Mouse (Mus musculus): ENCODE results near the gene Btbd18.
"Not testable (repeated sequence)": the region's sequence is repeated elsewhere in the genome, so short reads cannot be mapped to it uniquely, and the experiment has no call there.

Gene Btbd18

GRCm38 (mm10) chr2:84648369-84648768, 10.5 kb upstream of the Btbd18 start:
- DNase-seq, result no peak

- peak; percentile 17 for DNase-seq
Measured at GRCm38 (mm10) chr2:84649674-84650073, 9.2 kb upstream of the Btbd18 start.

DNA sequence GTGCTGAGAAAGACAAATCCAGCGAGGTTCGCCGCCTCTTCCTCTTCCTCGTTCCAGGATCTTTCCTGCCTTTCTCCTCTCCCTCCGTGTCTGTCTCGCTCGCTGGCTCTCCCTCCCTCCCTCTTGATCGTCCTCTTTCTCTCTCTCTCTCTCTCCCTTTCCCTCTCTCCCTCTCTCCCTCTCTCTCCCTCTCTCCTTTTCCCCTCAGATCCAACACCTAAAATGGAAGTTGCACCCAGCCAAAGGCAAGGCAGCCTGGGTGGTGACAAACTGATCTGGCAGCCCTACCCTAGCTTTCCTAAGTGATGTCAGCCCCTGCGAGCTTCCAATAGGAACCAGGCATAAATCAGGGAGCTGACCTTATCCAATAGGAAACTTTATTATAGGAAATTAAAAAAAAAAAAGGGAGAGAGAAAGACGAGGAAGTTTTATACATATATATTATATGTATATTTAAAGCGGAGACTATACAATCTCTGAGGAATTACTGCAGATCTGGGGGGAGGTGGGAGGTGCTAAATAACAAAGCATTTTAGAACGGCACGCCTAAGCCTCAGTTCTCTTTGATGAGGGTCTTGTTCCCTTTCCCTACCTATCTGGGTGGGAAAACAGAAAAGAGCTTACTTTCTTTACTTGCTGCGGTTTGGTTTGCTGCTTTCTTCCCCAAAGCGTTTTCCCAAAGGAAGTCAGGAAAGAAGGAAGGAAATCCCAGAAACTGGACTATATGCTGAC, 8.2 kb upstream of the Btbd18 start, which contains the start of gene Ctnnd1:
TSS of gene Ctnnd1 (minus strand) at position 302 of the 732 bp plus-strand sequence.
- no peak for DNase-seq

GRCm38 (mm10) chr2:84653354-84653753, 5.5 kb upstream of the Btbd18 start:
- DNase-seq, result no peak

DNA sequence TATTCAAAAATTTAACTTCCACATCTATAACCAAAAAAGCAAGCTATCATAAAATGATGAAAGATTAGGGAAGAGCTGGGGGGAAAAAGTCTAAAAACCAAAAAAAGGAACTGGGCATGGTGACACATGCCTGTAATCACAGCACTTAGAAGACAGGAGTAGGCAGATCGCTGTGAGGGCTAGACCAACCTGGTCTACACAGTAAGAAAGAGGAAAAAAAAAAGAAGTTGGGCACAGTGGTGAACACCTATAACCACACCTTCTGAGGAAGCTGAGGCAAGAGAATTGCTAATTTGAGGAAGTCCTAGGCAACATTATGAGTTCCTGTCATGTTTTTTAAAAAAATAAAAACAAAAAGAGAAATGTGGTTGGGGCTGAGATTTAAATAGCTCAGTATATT, 3.0 kb upstream of the Btbd18 start:
- no peak for DNase-seq

DNA sequence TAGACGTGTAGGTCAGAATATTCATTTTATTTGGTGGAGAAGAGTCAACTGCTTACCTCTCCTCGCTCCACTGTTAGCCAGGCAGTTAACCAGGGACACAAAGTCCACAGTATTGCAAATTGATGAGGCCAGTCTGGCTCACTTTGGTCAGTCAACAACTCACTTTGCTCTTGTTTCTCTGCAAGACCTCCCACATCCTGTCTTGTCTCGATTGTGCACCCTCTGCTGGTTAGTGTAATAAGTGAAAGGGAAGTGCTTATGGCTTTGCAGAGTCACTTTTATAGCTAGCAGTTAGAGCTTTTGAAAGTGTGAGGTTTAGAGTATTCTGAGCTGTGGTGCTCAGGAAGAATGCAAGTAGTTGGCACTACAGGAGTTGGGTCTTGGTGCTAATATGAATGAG, 1.4 kb downstream of the Btbd18 start:
- peak; percentile 46 for DNase-seq

GRCm38 (mm10) chr2:84662866-84663265, 4.0 kb downstream of the Btbd18 start:
- peak; percentile 80 for DNase-seq

DNA sequence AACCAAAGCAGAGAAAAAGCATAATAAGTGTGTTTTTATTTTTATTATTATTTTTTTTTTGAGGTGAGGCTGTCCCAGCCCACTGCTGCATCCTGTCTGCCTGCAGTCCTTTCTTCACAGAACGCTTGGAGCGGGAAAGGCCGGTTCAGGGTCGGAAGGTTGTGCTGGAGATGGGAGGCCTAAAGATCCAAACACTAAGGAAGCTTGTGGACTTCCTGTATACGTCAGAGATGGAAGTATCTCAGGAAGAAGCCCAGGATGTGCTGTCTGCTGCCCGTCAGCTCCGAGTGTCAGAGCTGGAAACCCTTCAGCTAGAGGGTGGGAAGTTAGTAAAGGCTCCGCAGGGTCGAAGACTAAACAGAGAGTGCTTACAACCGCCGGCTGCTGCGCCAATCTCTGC, 7.2 kb downstream of the Btbd18 start:
- no peak for DNase-seq

GRCm38 (mm10) chr2:84669828-84670568, 11.1 kb downstream of the Btbd18 start:
- DNase-seq, result no peak

- DNase-seq, result peak; percentile 87
Measured at GRCm38 (mm10) chr2:84670569-84670933, 11.7 kb downstream of the Btbd18 start, which contains the start of gene Selenoh. Gene Selenoh, minus strand, starts transcription at chr2:84670770.

- not testable (repeated sequence) for DNase-seq
Measured at GRCm38 (mm10) chr2:84671535-84671934, 12.7 kb downstream of the Btbd18 start.

GRCm38 (mm10) chr2:84677270-84677967, 18.5 kb downstream of the Btbd18 start:
- no peak for DNase-seq

GRCm38 (mm10) chr2:84677968-84678880, 19.3 kb downstream of the Btbd18 start, which contains the start of the genes Gm28635 and Med19:
Gene Gm28635, minus strand, starts transcription at chr2:84678041.
Gene Med19, plus strand, starts transcription at chr2:84678402.
- DNase-seq, result peak; percentile 84

DNA sequence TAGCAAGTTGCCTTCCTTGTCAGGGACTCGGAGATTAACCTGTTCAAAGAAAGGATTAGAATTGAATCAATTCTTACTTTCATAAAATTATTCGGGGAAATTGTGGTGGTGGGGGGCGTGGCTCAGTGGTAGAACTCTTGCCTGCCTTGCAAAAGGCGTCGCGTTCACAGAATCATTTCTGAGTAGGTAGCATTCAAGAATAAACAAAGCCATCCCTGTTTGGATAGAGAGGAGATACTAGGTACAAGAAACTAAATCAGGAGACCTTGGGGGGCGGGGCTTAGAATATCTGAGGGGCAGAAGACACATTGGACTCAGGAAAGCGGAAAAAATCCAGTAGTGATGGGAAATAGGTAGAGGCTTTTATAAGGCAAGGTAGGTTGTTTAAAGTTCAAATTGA, 20.1 kb downstream of the Btbd18 start, which contains the start of gene Tmx2:
TSS of gene Tmx2 (minus strand) at position 125 of the 400 bp plus-strand sequence.
- peak; percentile 25 for DNase-seq

GRCm38 (mm10) chr2:84682605-84683183, 23.8 kb downstream of the Btbd18 start:
- no peak for DNase-seq

DNA sequence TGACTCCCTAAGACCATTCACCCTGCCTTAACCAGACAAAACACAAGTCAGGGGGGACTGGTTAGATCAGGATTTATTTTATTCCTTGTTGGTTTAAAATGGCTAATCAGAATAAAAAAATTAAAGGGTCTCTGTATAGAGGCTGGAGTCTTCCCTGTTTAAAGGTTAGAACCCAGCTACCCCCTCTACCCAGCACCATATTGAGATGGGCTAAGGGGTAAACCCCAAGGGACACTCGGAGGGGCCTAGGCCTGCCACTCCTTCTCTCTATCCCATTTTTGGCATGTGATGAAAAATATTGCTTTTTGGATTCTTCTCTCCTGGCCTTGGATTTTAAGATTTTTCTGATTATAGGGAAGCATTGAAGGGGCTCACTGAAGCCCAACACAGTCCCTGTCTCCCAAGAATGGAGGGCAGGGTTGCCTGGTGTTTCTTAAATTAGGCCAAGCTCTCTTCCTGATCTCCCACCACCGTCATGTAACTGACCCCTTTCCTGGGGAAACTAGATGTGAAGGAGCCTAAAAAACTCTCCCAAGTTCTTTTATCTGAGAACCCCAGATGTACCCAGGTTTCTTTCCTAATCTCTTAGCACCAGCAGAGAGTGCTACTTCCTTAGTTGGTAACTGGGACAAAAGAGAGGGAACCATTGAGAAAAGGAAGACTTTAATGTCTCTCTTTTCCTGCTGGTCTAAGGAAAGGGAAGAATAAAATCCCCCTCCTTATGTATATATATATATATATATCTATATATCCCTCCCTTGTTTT, 29.4 kb downstream of the Btbd18 start:
- DNase-seq, result no peak

DNA sequence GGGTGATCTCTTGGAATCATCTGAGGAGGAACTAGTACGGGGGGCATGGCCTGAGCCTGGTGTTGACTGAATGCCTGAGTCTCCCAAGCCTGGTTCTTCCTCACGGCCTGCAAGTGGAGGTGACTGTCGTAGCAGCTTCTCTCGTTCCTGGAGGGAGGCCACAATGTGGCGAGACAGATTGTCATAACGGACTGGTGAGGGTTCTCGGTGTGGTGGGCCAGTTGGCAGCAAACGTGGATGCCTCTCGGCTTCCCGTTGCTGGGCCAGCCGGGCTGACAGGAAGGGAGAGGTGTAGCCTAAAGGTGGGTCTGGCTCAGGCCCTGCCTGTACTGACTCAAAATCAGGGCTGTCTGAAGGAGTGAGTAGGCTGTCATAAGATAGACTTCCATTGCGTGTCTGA, 31.2 kb downstream of the Btbd18 start:
- DNase-seq, result no peak

DNA sequence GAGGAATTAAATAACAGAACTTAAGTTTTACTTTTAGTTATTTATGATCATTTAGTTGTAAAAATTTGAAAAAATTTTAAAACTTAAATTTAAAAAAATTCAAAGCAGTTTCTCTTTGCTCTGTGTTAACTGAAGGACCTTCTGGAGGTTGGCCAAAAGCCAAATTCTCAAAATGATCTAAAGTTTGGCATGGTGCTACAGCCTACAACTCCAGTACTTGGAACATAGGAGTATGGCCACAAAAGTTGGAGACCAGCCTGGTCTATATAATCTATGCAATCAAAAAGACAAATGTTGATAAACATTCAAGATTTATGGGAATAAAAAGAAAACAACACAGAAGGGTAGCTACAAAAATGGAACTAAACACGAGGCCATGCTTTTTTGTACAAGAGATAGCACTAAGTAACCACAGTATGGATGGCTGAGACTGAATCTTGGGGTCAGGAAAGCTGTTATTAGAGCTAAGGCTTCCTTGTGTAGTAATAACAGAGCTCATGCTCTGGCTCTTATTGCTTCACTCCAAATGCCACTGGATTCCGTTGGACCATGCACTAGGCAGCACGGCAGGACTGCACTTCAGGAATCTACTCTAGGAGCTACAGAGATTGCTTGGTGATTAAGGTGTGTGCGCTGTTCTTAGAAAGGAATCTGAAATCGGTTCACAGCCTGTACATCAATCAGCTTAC, 36.3 kb downstream of the Btbd18 start:
- DNase-seq, result no peak

DNA sequence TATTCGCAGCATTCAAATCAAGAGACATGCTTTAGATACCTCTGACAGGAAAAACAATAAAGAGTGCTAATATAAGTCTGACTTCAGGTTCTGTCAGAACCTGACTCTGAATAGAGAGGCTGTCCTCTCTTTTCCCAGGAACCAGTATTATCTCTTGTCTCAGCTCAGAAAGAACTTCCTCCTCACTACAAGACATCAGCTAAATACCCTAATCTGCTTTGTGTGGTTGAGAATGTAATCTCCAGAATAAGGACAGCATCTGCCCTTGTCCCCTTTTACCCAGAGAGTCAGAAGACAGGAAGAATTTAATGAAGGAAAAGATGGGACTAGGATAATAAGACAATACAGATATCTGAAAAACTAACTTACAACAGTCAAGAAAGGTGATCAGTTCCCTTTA, 44.6 kb downstream of the Btbd18 start:
- DNase-seq, result no peak

GRCm38 (mm10) chr2:84704329-84704728, 45.5 kb downstream of the Btbd18 start:
- no peak for DNase-seq

Data from thymus, postnatal 4 days (tissue).